Mouse (Mus musculus) testis, adult 10 weeks (tissue): ENCODE measurements around the gene Psmg1. TPM values are rescaled to one million over a fixed set of nuclear protein-coding genes. Genes with fewer than 3 reads are reported as not detected.

Source experiments
- polyA plus RNA-seq: library from polyadenylated mRNA; stranded (reverse); fragments of 350-450 nt; fragmentation: Illumina TruSeq; extraction: RNeasy Lipid Tissue Mini Kit (QIAGEN cat#74804); gene quantifications from one replicate; pipeline ENCODE4 v1.2.3, GENCODE M21; 2014; ENCODE audit warnings: low read depth, low replicate concordance

Psmg1 gene
- 30.2 TPM for polyA plus RNA-seq

DNA sequence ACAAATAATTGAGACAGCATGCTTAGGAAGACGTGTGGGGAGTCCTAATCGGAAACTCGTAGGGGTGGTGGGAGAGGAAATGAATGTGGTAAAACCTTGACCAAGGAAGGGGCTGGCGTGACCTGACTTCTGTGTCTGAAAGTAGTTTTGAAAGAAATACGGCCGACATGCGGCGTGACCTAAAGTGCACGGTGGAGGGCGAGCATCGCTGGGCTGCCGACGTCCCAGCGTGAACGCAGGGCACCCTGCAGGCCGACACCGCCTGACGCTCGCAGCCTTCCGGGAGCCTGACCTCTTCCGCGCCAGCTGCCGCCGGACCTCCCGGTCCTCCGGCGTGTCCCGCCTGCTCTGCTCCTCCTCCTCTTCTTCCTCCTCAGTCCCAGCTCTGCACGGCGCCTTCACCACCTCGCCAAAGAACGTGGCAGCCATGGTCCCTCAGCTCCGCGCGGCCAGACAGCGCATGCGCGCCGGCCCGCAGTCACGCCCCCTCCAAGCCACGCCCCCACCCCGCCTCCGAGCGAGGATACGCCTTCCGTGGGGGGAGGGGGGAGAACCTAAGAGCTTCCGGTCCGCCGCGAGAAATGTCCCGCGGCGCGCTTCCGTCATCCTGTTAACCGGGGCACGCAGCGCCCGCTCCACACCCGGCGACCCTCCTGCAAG, at the start of gene Psmg1:
TSS of gene Psmg1 (minus strand) at position 499 of the 660 bp plus-strand sequence.

Other genes with a start within 250 kb of the Psmg1 start
- 79.7 TPM for gene Brwd1, start 91.6 kb upstream of the Psmg1 start, polyA plus RNA-seq
- 73.7 TPM for gene Hmgn1, start 136.8 kb upstream of the Psmg1 start, polyA plus RNA-seq
- 12.6 TPM for gene Wrb, start 154.4 kb upstream of the Psmg1 start, polyA plus RNA-seq
- gene Lca5l, start 201.3 kb upstream of the Psmg1 start, polyA plus RNA-seq, result 181 TPM
- gene Sh3bgr, start 209.5 kb upstream of the Psmg1 start, polyA plus RNA-seq, result 4.0 TPM
- gene B3galt5, start 244.8 kb upstream of the Psmg1 start, polyA plus RNA-seq, result not detected